Mouse (Mus musculus): Measurements from ENCODE around the gene Tmbim6. TPM values are rescaled to one million over a fixed set of nuclear protein-coding genes. Genes with fewer than 3 reads are reported as not detected.

The Tmbim6 gene
- total RNA-seq, 1 experiment from 2014 or later = 340 TPM

DNA sequence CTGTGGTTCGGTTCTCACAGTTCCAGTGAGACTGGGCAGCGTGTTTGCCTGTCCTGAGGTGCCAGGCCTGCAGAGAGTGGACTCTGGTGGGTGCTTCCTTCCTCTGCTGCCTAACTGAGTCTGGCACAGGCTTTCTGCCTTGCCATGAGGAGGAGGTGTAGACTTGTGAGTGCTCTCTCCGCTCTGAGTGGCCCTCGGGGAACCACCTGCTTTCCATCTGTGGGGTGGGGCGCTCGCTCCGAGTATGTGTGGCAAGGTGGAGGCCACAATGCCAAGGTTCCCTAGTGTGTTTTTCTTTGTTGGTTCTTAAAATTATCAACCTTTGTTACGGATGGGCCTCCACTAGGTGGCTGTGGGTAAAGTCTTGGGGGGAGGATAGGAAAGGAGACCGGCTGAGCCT is 16.2 kb downstream of the Tmbim6 start:
- no peak for ATAC-seq (replicated peaks; ENCODE audit: insufficient number of reproducible peaks, low FRiP score, low TSS enrichment, poor library complexity, severe bottlenecking)

DNA sequence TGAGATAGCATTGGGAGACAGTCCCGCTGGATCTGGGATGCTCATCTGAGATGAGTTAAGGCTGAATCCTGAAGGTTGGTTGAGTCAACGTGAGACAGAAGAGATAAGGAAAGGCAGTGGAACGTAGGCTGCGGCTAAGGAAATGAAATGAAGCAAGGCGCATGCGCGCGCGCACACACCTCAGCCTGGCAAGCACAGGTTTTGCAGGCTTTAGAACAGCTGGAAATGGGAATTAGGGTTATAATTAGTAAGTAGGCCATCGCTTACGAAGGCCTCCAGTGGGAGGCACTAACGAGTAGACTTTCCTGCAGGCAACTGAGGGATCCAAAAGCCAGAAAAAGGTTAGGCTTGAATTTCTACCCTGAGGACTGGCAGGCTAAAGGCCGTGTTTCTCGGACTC is 19.1 kb downstream of the Tmbim6 start:
- ATAC-seq (replicated peaks; ENCODE audit: insufficient number of reproducible peaks, low FRiP score, low TSS enrichment, poor library complexity, severe bottlenecking) = no peak

DNA sequence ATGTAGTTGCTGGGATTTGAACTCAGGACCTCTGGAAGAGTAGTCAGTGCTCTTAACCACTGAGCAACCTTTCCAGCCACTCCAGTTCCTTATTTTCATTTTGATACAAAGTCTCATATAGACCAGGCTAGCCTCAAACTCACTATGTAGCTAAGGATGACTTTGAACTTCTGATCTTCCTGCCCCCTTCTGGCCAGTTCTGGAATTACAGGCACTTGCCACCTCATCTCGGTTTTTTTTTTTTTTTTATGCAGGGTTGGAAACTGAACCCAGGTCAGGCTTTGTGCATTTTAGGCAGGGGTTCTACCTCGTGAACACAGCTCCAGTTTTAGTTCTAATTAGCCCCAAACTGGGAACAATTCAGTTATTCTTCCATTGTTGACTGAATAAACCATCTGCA is 23.1 kb downstream of the Tmbim6 start:
- no peak for ATAC-seq (replicated peaks; ENCODE audit: insufficient number of reproducible peaks, low FRiP score, low TSS enrichment, poor library complexity, severe bottlenecking)

DNA sequence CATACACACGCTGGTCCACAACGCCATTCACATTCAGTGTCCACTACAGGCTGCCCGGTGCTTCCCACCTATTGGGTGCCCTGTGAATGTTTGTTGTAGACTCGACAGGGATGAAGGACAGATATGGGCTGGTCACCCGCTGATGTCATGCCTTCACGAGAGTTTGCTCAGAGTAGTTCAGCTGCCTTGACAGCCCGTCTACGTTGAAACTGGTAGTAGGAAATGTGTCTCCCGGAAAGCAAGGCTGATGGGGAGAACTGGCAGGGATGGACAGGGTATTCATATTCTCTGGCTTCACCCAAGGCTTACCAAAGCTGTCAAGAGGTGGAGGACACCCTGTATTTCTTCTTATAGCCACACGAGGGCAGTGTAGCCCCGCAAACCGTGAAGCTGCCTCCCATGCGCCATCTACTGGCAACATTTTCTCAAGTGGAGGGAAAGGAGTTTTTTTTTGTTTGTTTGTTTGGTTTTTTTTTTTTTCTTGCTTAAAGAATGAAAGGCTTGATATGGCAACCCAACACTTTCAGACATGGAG is 23.7 kb downstream of the Tmbim6 start:
- ATAC-seq (replicated peaks; ENCODE audit: insufficient number of reproducible peaks, low FRiP score, low TSS enrichment, poor library complexity, severe bottlenecking) = peak; percentile 88

DNA sequence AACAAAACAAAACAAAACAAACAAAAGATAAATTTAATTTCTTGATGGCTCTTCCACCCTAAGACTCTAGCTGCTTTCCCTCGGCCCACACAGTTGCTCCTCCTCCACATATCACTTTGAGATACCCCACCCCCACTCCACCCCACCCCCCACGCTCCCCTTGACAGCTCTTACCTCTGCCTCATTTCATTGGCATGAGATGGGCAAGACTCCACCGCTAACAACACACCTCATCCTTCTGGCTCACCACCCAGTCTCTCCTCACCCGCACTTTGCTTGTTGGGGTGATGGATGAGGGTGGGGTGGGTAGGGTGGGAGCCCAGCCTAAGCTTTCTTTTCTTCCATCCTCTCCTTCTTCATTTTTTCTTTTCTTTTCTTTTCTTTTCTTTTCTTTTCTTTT is 24.3 kb downstream of the Tmbim6 start:
- ATAC-seq (replicated peaks; ENCODE audit: insufficient number of reproducible peaks, low FRiP score, low TSS enrichment, poor library complexity, severe bottlenecking) = no peak

DNA sequence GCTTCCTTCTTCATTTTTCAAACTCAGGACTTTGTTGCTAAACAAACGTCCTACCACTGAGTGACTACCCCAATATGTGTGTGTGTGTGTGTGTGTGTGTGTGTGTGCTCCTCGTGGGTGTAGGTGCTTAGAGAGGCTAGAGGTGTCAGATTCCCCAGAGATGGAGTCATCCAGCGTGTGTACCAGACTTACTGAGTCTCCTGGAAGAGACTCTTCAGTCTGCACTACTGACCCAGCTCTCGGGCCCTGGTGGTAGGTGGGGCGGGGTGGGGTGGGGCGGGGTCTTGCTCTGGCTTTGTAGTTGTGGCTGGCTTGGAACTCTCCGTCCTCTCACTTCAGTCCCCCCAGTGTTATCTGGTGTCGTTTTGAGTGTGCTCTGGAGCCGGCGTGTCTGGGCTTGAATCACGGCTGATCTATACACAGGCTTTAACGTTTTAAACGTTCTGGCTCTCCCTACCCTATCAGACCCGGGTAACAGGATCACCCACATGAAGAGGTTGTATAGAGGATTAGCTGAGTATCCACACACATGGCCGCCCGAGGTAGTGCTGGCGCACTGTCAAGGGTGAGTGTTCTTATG is 25.1 kb downstream of the Tmbim6 start:
- no peak for ATAC-seq (replicated peaks; ENCODE audit: insufficient number of reproducible peaks, low FRiP score, low TSS enrichment, poor library complexity, severe bottlenecking)

DNA sequence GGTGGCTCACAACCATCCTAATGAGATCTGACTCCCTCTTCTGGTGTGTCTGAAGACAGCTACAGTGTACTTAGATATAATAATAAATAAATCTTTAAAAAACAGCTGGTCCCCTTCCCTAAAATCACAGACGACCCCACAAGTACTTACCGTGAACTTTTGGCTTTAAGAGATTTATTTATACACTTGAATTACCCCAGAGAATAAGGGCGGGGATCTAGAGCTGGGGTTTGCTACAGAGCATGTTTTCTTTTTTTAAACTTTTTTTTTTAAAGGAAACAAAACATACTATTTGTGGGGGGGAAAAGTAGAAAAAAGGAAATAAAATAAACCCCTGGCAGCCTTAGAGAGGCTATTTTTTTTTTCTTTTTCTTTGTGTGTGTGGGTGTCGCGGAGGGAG is 27.4 kb downstream of the Tmbim6 start:
- ATAC-seq (replicated peaks; ENCODE audit: insufficient number of reproducible peaks, low FRiP score, low TSS enrichment, poor library complexity, severe bottlenecking) = no peak

DNA sequence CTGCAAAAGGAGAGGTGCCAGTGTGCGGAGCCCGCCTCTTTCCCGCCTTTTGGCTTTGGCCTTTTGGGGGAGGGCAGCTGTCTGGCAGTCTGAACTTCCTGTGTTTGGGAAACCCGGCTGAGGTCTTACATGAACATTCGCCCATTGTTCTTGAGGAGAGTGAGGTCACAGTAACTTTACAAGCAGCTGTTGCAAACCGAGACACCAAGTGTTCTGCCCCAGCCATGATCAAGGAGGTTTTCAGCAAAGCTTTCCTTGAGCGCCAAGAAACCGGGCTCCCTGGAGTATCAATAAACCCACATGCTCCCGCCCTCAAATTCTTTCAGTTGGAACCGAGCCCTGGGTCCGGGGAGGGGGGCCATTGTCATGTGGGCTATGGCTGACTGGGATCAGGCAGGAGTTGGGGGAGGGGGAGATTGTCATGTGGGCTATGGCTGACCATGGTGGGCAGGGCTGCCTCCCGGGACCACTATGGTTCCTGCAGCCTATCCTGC is 27.9 kb downstream of the Tmbim6 start:
- ATAC-seq (replicated peaks; ENCODE audit: insufficient number of reproducible peaks, low FRiP score, low TSS enrichment, poor library complexity, severe bottlenecking) = no peak

DNA sequence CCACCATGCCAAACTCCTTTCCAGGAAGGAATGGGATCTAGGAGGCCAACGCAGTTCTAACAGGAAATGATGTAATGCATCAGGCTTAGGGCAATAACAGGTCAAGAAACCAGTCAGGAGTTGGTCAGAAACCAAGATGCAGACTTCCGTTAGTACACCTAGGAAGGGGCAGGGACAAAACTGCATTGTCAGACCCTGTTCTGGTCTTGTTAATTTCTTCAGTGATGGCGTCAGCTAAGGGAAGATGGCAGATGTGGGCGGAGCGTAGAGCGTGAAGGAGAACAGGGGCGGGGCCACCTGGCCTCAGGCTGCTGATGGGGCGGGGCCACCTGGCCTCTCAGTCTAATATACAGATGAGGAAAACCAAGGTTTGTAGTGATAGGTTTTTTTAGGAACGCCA is 28.5 kb downstream of the Tmbim6 start:
- no peak for ATAC-seq (replicated peaks; ENCODE audit: insufficient number of reproducible peaks, low FRiP score, low TSS enrichment, poor library complexity, severe bottlenecking)

DNA sequence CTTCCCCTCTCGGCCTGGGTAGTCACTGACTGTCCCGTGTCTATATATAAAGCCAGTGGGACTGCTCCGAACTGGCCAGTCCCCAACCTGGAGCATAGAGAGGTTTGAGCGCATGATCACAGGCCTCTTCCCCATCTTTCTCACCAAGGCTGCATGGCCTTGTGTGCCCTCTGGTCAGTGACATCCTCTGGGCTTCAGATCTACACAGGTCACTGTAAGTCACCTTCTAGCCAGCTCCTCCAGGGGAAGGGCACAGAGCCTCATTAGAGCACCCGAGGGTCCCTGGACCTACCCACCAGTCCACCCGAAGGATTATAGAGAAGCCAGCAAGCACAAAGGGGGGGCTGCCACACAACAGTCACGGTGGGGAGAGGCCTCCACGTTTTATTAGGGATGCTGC is 29.0 kb downstream of the Tmbim6 start:
- ATAC-seq (replicated peaks; ENCODE audit: insufficient number of reproducible peaks, low FRiP score, low TSS enrichment, poor library complexity, severe bottlenecking) = no peak

DNA sequence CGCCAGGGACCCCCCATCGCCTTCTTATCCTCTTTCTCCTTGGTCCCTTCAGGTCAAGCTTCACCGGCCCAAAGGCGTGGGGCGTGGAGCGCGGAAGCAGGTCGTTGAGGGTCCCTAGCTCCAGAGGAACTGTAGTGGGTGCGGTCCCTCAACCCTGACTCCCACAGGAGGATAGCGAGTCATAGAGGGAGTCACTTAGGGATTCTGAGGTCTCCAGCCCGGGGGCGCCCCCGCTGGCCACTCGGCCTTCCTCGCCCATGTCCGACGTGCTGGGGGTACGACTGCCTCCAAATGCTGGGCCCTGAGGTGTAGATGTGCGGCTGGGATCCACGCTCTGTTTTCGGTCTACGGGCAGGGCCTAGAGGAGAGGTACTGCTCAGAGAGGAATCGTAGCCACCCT is 29.9 kb downstream of the Tmbim6 start:
- ATAC-seq (replicated peaks; ENCODE audit: insufficient number of reproducible peaks, low FRiP score, low TSS enrichment, poor library complexity, severe bottlenecking) = no peak

DNA sequence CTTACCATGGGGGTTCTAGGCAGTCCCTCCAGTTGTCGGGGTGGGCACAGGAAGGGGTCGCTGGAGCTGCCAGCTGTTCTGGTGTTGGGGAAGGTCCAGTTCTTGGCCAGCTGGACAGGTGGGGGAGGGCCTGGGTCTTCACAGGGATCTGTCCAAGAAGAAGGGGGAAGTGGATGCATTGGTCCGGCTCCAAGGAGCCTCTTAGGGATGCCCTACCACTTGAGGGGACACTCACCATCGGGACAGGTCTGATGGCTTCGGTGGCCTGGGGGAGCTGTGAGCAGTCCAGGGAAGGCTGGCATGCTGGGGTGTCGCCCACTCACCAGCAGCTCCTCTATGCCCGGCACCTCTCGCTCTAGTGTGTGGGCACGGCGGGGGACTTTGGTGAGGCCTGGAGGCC is 30.4 kb downstream of the Tmbim6 start:
- no peak for ATAC-seq (replicated peaks; ENCODE audit: insufficient number of reproducible peaks, low FRiP score, low TSS enrichment, poor library complexity, severe bottlenecking)

DNA sequence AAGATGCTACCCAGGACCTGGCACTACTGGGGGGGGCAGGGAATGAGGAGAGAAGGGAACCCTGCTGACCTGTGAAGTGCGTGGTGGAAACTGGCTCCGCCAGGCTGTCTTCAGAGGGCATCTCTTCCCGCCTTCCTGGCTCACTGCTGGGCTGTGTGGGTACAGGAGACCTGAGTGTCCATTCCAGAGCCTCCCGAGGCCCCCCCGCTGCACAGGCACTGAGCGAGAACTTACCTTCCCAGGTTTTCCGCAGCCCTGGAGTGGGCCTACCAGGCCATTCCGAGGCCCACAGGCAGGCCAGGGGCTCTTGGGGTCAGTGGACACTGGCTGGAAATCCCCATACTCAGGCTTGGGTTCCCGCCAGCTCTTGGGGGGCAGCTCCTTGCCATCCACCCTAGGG is 31.2 kb downstream of the Tmbim6 start:
- ATAC-seq (replicated peaks; ENCODE audit: insufficient number of reproducible peaks, low FRiP score, low TSS enrichment, poor library complexity, severe bottlenecking) = no peak

DNA sequence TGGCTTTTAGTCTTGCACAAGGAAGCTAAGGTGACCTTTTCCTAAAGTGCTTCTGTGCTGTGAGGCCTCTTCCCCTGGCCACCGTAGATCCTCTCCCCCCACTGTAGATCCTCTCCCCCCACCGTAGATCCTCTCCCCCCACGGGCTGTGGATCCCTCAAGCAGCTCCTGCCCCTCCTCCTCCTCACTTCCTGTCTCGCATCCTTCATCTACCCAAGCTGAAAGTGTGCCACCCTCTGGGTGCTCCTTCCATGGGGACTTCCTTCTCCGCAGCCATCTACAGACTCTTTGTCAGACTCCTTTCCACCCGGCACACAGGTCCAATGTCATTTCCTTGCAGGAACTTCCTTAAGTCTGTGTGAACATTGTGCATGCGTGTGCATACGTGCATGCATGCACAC is 37.7 kb downstream of the Tmbim6 start:
- ATAC-seq (replicated peaks; ENCODE audit: insufficient number of reproducible peaks, low FRiP score, low TSS enrichment, poor library complexity, severe bottlenecking) = no peak

DNA sequence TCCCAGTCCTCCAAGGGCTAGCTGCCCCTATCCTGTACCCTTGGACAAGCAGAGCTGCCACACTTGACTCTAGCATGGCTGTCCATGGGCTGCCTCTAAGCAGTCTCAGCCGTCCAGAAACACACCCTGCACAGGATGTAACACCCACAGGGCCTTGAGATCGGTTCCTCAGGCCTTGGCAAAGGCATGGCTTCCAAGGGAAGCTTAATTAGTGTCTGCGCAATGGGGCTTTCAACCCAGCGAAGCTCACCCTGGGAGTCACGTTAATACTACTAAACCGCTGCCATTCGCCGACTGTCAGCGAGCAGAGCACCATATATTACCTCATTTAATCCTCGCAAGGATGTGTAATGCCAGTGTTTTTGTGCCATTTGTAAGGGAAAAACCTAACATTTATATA is 38.4 kb downstream of the Tmbim6 start:
- no peak for ATAC-seq (replicated peaks; ENCODE audit: insufficient number of reproducible peaks, low FRiP score, low TSS enrichment, poor library complexity, severe bottlenecking)

DNA sequence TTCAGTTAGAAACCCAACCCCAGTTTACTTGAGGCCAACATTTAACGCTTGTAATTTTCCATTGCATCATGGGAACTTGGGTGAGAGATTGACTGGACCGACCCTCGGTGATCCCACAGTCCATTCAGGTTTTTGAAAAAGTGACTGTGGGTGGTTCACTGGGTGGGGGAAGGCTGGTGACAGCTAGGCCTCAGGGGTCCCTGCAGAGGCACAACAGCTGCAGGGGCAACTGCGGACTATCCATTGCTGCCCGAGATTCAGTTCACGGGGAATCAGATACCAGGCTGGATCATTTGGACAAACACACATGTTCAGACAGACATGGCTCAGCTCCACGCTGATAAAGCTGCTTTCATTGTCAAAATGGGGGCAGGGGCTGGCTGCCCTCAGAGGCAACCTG is 38.8 kb downstream of the Tmbim6 start:
- ATAC-seq (replicated peaks; ENCODE audit: insufficient number of reproducible peaks, low FRiP score, low TSS enrichment, poor library complexity, severe bottlenecking) = no peak

DNA sequence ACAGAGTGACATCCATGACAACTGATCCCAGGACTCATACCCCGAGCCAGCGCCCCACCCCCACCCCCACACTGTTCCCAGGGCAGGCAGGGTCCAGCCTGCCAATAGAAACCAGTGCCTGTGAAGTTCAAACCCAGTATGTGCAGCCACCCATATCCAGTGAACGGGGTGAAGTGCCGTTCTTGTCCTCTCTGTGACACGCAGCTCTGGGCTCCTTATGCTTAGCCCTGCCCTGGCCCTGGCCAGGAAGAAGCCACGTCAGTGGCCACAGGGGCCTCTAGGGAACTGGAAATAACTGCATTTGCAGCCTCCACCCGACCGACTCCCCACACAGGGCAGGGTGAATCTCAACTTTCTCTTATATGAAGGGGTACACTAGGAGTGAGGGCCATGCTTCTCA is 39.3 kb downstream of the Tmbim6 start:
- no peak for ATAC-seq (replicated peaks; ENCODE audit: insufficient number of reproducible peaks, low FRiP score, low TSS enrichment, poor library complexity, severe bottlenecking)

DNA sequence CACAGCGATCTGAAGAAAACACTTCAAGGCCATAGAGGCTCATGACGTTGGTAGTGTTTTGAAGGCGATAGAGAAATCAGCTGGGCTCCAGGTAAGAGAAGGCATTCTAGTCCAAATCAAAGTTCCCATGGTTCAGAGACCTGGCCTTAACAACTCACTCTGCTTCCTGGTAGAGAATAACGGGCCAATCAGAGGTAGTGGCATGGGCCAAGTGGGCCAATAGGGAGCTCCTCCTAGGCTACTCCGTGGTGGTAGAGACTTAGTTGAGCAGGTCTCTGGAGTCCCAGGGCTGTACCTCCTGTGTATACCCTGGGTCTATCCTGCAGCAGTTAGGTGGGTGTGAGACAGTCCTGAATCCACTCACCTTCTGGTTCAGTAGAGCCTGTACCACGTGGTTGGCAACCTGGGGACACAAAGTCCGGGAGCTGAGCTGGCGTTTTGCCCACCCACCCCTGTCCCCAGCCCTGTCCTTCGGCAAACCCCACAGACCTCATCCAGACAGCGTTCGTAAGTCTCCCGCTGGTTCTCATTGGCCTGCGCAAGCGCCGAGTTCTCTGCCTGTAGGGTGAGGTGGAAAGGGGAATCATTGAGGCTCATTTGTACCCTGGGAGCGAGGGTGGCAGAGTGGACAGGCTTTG is 40.5 kb downstream of the Tmbim6 start:
- ATAC-seq (replicated peaks; ENCODE audit: insufficient number of reproducible peaks, low FRiP score, low TSS enrichment, poor library complexity, severe bottlenecking) = no peak

DNA sequence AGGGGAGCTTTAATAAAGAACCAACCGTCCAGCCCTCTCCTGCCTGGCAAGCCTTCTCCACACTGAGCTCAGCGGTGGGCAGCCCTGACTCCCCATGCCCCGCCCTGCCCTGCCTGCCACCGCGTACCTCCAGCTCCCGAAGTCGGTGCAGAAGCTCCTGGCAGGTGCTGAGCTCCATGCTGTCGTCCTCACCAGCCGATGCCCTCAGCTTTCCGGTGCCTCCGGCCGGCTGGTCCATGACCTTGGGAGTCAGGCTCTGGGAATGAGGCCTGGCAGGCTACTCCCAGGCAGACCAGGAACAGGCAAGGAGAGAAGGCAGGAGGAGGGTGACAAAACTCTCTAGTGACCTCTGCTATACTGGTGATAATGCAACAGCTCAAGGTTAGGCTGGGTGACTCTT is 41.2 kb downstream of the Tmbim6 start:
- no peak for ATAC-seq (replicated peaks; ENCODE audit: insufficient number of reproducible peaks, low FRiP score, low TSS enrichment, poor library complexity, severe bottlenecking)

DNA sequence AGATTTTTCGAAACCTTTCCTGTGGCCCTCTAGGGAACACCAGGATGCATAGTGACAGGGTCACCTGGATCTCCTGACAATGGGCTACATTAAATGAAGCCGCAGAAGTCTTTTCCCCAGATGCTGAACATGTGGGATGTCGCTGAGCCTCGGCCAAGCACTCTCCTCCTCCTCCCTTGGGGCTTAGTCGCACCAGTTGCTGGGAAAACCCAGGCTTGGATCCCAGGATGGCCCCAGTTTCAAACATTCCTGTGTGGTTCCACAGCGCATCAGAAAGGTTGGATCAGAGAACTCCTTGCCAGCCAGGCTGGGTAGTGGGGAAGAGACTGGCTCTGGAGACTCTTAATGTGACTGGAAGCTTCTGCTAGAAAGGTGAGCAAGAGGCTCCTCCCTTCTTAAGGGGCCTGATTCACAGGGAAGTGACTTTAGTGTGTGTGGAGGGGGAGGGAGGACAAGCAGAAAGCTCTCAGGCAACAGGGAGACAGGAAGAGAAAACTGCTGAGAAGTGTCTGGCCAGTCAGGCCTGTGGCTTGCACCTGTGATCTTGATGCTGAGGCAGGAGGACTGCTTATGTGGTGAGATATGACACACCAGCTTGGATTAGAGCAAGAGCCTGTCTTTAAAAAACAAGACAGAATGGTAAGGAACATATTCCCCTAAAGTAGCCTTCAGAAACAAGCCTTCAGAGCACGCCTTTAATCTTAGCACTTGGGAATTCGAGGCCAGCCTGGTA is 46.5 kb downstream of the Tmbim6 start:
- ATAC-seq (replicated peaks; ENCODE audit: insufficient number of reproducible peaks, low FRiP score, low TSS enrichment, poor library complexity, severe bottlenecking) = no peak

Data from monocyte, adult 5-6 weeks (primary cell).